Mouse (Mus musculus): ENCODE measurements around the gene Tnfsf10. TPM values are rescaled to one million over a fixed set of nuclear protein-coding genes. Genes with fewer than 3 reads are reported as not detected.
"Not testable (repeated sequence)": the region's sequence is repeated elsewhere in the genome, so short reads cannot be mapped to it uniquely, and the experiment has no call there.

The Tnfsf10 gene
- polyA plus RNA-seq, 1 experiment from 2014 or later, result 1.6 TPM

DNA sequence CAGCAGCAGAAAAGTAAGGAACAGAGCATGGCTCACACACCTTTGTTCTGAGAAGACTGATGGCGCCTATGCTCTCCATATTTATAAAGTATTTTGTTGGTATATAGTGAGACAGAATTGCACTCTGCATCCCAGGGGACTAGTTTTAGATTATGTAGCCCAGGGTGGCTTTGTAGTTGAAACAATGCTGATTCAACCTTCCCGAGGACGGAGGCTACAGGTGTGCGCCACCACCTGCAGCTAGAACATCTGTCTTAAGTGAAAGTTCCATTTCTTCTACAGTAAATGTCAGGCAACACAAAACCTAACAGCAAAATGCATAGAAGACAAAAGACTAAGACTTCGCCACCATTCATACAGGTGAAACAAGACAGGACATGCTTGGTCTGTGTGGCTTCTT lies 26.5 kb upstream of the Tnfsf10 start:
- H3K4me3 ChIP-seq (ENCODE audit: low read depth, low read length), result no peak overlapping the region
- ATAC-seq (ENCODE audit: insufficient read depth) (no peak), DNase-seq (no peak)
- no peak overlapping the region for H3K27ac ChIP-seq (ENCODE audit: low read depth)
- H3K36me3 ChIP-seq (ENCODE audit: insufficient read depth), result no peaks in the 10 kb centered on the region
- WGBS, result 94% methylated on average over 5 of the region's 5 CpGs
- no peaks in the 10 kb centered on the region for H3K27me3 ChIP-seq (ENCODE audit: insufficient read depth, low read length)
- no peaks in the 10 kb centered on the region for H3K4me1 ChIP-seq (ENCODE audit: insufficient read depth)
- H3K9me3 ChIP-seq (ENCODE audit: low read depth, low read length), result no peaks in the 10 kb centered on the region
- TF ChIP-seq CTCF (IDR thresholded peaks at IDR 0.05; ENCODE audit: low read depth), result no peak
- H3K9ac ChIP-seq, result no peak overlapping the region
- H3K4me2 ChIP-seq, result no peak overlapping the region

DNA sequence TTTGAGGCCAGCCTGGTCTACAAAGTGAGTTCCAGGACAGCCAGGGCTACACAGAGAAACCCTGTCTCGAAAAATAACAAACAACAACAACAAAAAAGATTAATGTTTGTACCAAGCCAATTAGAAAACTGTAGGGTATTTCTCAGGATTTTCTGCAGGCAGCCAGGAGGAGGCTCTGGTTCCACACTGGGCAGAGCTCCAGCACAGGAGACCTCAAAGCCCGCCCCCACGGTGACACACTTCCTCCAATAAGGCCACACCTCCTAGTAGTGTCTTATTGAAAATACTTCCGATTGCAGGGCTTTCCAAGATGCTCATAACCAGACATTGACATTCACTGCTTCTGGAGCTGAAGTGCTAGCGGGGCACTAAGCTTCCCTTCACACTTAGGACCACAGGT lies 25.9 kb upstream of the Tnfsf10 start:
- not testable (repeated sequence) for H3K36me3 ChIP-seq (ENCODE audit: insufficient read depth); H3K4me3 ChIP-seq (ENCODE audit: low read depth, low read length); H3K4me2 ChIP-seq; ATAC-seq (ENCODE audit: insufficient read depth); H3K9ac ChIP-seq; DNase-seq; H3K27ac ChIP-seq (ENCODE audit: low read depth); H3K9me3 ChIP-seq (ENCODE audit: low read depth, low read length); H3K27me3 ChIP-seq (ENCODE audit: insufficient read depth, low read length); H3K4me1 ChIP-seq (ENCODE audit: insufficient read depth)
- 84% methylated on average over 5 of the region's 5 CpGs for WGBS

DNA sequence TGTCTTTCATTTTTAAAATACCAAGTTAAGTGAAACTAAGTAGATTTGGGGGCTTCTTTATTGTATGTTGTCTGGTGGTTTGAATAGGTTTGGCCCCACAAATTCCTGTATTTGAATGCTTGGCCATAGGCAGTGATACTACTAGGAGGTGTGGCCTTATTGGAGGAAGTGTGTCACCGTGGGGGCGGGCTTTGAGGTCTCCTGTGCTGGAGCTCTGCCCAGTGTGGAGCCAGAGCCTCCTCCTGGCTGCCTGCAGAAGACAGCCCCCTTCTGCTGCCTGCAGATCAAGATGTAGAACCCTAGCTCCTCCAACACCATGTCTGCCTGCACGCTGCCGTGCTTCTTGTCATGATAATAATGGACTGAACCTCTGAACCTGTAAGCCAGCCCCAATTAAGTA lies 25.4 kb upstream of the Tnfsf10 start:
- ATAC-seq (ENCODE audit: insufficient read depth); H3K9ac ChIP-seq; H3K9me3 ChIP-seq (ENCODE audit: low read depth, low read length); H3K27me3 ChIP-seq (ENCODE audit: insufficient read depth, low read length); DNase-seq; H3K36me3 ChIP-seq (ENCODE audit: insufficient read depth); H3K27ac ChIP-seq (ENCODE audit: low read depth); H3K4me2 ChIP-seq; H3K4me1 ChIP-seq (ENCODE audit: insufficient read depth); H3K4me3 ChIP-seq (ENCODE audit: low read depth, low read length): not testable (repeated sequence)
- WGBS, result 79% methylated on average over 4 of the region's 4 CpGs

DNA sequence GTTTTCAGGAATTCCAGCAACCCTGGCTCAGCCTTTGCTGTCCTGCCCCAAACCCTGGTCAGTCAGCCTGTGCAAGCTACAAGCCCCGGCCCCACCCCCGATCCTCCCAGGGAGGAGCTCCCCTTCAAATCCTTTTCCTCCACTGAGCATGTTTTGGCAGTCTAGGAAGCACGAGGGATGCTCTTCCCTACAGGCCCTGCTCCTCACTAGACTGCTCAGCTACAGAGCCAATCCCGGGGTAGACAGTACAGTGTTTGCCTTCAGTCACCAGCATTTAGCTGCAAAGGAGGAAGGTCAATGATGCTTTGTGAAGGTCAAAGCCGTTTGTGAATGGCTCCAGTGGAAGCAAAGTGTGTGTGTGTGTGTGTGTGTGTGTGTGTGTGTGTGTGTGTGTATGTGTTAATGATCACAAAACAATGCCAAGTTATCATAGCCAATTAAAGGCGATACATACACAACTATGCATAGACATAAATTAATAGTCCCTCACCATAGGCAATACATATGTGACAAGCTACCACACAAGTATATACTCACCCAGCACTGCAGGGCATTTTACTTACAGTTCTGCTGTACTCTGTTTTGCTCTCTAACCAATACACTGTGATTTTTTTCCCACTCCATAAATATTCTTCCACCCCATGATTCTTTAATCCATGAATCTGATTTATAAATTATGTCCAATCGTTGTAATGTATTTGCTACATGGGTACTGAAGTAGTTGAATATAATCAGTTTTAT lies 23.0 kb upstream of the Tnfsf10 start:
- TF ChIP-seq CTCF (IDR thresholded peaks at IDR 0.05; ENCODE audit: low read depth), result no peak
- Histone ChIP-seq H3K36me3 (ENCODE audit: insufficient read depth) (no peaks in the 10 kb centered on the region), H3K4me2 (no peak overlapping the region), H3K4me1 (ENCODE audit: insufficient read depth) (no peaks in the 10 kb centered on the region), H3K27me3 (ENCODE audit: insufficient read depth, low read length) (no peaks in the 10 kb centered on the region), H3K9me3 (ENCODE audit: low read depth, low read length) (no peaks in the 10 kb centered on the region), H3K4me3 (ENCODE audit: low read depth, low read length) (no peak overlapping the region), H3K27ac (ENCODE audit: low read depth) (no peak overlapping the region), H3K9ac (no peak overlapping the region)
- no peak for ATAC-seq (ENCODE audit: insufficient read depth)
- WGBS, result 51% methylated on average over 7 of the region's 7 CpGs
- DNase-seq, result no peak

DNA sequence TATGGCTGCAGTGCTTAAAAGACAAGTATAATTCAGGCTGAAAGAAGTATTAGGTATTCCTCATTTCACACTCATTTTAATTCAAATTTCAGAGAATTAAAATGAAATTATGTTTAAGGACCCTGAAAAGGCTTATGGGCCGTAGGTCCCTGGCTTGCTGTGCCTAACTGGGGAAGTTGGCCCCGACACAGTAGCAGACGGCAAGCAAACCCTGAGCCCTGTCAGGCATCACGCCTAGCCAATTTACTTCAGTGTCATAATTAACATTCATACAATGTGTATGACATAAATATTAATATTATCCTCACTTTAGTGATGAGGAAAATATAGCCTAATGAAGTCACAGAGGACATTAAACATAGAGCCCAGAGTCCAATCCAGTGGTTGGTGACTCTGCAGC lies 16.4 kb upstream of the Tnfsf10 start:
- Histone ChIP-seq H3K9me3 (ENCODE audit: low read depth, low read length) (no peaks in the 10 kb centered on the region), H3K27me3 (ENCODE audit: insufficient read depth, low read length) (no peaks in the 10 kb centered on the region), H3K27ac (ENCODE audit: low read depth) (no peak overlapping the region), H3K4me1 (ENCODE audit: insufficient read depth) (no peaks in the 10 kb centered on the region), H3K36me3 (ENCODE audit: insufficient read depth) (no peaks in the 10 kb centered on the region), H3K4me3 (ENCODE audit: low read depth, low read length) (no peak overlapping the region), H3K4me2 (no peak overlapping the region), H3K9ac (no peak overlapping the region)
- ATAC-seq (ENCODE audit: insufficient read depth) (no peak), DNase-seq (no peak)
- TF ChIP-seq CTCF (IDR thresholded peaks at IDR 0.05; ENCODE audit: low read depth), result no peak
- WGBS, result 75% methylated on average over 4 of the region's 4 CpGs

DNA sequence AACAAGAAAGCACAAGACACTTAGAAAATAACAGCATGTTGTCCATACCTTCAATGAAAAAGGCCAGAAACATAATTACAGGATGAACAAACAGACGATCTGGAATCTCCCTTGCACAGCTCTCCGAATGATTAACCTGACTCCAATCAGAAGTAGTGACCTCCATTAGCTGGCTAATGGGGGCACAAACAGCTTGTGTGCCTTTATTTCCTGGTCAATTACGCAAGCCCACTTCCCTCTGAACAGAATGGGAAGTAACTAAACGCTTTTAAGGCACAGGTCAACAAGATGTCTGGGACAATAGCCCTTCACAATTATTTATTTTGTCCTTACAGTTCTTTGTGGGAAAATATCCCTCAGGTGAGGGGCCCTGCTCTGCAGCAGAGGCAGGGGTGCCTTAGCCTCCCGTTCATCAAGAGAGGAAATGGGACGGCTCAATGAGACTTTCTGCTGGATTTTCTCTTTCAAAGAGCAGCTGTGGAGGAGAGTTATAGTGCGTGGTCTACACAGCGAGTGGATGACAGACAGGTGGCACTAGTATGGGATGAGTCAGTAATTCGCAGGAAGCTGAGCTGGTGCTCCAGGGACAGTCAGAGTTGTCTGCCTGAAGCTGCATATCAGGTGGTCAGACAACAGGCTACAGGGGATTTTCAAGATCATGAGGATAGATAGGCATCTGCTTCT lies 14.3 kb upstream of the Tnfsf10 start:
- no peak overlapping the region for H3K27ac ChIP-seq (ENCODE audit: low read depth)
- no peak overlapping the region for H3K9ac ChIP-seq
- no peaks in the 10 kb centered on the region for H3K36me3 ChIP-seq (ENCODE audit: insufficient read depth)
- no peak overlapping the region for H3K4me3 ChIP-seq (ENCODE audit: low read depth, low read length)
- H3K9me3 ChIP-seq (ENCODE audit: low read depth, low read length), result no peaks in the 10 kb centered on the region
- TF ChIP-seq CTCF (IDR thresholded peaks at IDR 0.05; ENCODE audit: low read depth), result no peak
- no peaks in the 10 kb centered on the region for H3K4me1 ChIP-seq (ENCODE audit: insufficient read depth)
- no peak for DNase-seq
- H3K27me3 ChIP-seq (ENCODE audit: insufficient read depth, low read length), result no peaks in the 10 kb centered on the region
- WGBS, result 51% methylated on average over 9 of the region's 9 CpGs
- no peak overlapping the region for H3K4me2 ChIP-seq
- ATAC-seq (ENCODE audit: insufficient read depth), result no peak

DNA sequence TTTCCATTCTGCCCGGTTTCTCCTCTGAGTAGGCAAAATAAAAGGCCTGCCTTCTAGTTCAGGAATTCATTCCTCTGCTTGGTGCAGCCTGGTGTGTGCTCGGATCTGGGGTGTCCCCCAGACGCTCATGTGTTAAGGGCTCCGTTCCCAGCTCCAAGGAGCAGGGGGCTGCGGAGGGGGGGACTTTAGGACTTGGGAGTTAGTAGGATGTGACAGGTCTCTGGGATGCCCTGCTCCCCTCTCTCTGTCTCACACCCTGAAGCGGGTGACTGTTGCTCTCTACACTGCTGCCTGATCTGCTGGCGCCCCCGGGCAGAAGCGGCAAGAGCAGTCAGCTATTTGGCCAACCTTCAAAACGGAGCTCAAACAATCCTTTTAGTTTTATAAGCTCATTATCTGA lies 10.0 kb upstream of the Tnfsf10 start:
- H3K4me3 ChIP-seq (ENCODE audit: low read depth, low read length), result no peak overlapping the region
- ATAC-seq (ENCODE audit: insufficient read depth), result no peak
- H3K27me3 ChIP-seq (ENCODE audit: insufficient read depth, low read length), result no peaks in the 10 kb centered on the region
- TF ChIP-seq CTCF (IDR thresholded peaks at IDR 0.05; ENCODE audit: low read depth), result no peak
- H3K36me3 ChIP-seq (ENCODE audit: insufficient read depth), result no peaks in the 10 kb centered on the region
- H3K27ac ChIP-seq (ENCODE audit: low read depth), result no peak overlapping the region
- H3K9me3 ChIP-seq (ENCODE audit: low read depth, low read length), result no peaks in the 10 kb centered on the region
- no peaks in the 10 kb centered on the region for H3K4me1 ChIP-seq (ENCODE audit: insufficient read depth)
- no peak for DNase-seq
- H3K9ac ChIP-seq, result no peak overlapping the region
- H3K4me2 ChIP-seq, result no peak overlapping the region
- 80% methylated on average over 10 of the region's 10 CpGs for WGBS
